Mouse (Mus musculus): ENCODE results near the gene Gm8362. TPM values are rescaled to one million over a fixed set of nuclear protein-coding genes. Genes with fewer than 3 reads are reported as not detected.
"Not testable (repeated sequence)": the region's sequence is repeated elsewhere in the genome, so short reads cannot be mapped to it uniquely, and the experiment has no call there.

Gene Gm8362
- not detected for total RNA-seq (2021)
- long read RNA-seq, experiment 1: 0 reads
- long read RNA-seq, experiment 2: 0 reads

DNA sequence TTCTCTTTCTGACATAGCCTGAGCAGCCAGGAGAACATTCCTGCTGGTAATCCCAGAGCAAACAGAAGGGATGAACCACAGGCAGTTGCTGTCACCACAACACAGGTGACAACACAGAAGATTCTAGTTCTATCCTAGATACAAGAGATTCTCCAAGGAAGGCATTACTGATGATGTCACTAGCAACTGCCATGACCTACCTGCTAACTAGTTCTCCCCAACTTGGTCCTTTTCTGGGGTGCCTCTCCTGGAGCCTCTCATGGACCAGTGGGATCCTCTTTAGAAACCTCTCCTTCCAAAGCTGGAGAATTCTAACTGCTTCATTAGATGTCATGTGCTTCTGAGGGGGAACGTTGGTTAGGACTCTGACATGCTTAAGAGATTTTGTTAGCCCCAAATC lies at the start of gene Gm8362:
Gene Gm8362 (minus strand): TSS at position 101 of the 400 bp plus-strand sequence.
- DNase-seq: not testable (repeated sequence)

DNA sequence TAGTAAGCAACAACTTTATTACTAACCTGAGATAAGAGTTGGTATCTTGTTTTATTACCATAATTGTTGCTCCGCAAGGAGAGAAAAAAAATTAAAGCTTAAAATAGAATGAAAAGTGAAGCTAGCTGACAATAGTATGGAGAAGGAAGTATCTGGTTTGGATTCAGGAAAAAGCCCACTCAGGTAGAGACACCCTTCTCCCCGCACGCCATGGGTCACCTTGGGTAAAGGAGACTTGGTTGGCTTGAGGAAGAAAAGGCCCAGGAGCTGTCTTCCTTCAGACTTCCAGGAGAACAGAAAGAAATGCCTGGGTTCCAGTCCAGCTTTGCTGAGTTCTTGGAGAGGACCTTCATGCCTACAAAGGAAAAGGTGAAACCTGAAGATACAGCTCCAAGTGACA lies 49.1 kb upstream of the Gm8362 start:
- DNase-seq: not testable (repeated sequence)

DNA sequence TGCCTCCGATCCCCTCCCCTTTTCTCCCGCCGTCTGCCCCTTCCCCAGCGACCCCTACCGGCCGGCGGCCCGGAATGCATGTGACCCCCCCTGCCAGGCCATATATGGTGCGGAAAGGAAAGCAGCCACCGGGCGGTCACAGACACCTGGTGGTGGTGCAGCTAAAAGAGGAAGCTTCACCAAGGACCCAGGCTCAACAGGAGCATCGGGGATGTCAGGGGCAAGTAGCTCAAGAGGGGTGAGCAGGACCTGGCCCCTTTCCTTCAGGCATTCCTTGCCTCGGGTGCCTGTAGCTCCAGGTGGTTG lies 17.0 kb downstream of the Gm8362 start:
- peak in 1 of 2 experiments; percentile 0 for DNase-seq

DNA sequence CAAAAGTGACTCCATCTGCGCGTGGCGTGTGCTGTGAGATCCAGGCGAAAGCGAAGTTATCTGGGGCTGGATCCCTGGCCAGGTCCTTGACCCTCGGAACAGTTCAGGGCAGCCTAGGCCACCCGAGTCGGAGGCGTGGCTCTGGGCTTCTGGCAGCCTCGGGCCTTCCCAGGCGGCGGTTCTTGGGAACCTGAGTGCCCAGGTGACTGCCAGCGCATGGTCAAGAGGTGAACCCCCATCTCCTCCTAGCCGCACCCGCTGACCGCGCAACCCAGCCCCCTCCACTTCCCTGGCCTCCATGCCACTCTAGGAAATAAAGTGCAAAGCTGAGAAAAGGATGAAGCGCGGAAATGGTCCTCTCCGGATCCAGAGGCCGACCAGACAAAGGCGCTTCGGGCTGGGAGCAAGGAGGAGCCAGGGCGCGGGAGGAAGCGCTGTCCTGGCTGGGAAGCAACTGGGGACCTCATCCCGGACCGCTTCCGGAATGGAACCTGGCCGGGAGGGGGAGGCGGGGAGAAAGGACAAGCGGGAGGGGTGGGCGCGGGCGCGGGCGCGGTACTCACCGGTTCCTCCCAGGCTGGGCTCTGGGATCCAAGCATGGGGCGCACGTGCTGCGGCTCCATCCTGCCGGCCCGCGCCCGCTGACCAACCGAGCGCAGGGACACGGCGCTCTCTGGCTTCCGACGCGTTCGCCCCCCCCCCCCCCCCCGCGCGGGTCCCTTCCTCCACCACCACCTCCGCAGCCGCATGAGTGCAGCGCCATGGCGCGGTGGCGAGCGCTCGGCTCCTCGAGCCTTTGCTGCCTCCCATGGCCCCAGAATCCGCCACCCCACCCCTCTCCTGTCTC lies 17.6 kb downstream of the Gm8362 start:
- DNase-seq: peak in 1 of 2 experiments; percentile 6

DNA sequence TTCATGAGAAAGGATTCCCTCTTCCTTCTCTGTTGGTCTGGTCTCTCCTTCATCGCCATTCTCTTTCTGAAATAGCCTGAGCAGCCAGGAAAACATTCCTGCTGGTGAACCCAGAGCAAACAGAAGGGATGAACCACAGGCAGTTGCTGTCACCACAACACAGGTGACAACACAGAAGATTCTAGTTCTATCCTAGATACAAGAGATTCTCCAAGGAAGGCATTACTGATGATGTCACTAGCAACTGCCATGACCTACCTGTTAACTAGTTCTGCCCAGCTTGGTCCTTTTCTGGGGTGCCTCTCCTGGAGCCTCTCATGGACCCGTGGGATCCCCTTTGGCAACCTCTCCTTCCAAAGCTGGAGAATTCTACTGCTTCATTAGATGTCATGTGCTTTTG lies 32.0 kb downstream of the Gm8362 start, which contains the start of gene Gm3636:
Gene Gm3636 (minus strand): TSS at position 101 of the 400 bp plus-strand sequence.
- DNase-seq: not testable (repeated sequence)

DNA sequence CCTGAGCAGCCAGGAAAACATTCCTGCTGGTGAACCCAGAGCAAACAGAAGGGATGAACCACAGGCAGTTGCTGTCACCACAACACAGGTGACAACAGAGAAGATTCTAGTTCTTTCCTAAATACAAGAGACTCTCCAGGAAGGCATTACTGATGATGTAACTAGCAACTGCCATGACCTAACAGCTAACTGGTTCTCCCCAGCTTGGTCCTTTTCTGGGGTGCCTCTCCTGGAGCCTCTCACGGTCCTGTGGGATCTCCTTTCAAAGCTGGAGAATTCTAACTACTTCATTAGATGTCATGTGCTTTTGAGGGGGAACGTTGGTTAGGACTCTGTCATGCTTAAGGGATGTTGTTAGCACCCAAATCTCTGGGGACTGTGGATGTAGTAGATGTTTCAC lies 54.1 kb downstream of the Gm8362 start, which contains the start of gene Gm8050:
Gene Gm8050 (minus strand): TSS at position 101 of the 400 bp plus-strand sequence.
- not testable (repeated sequence) for DNase-seq

Other genes with a start within 250 kb of the Gm8362 start
- gene Gm8356, start 237.1 kb downstream of the Gm8362 start, total RNA-seq (2021): not detected
- under 1 TPM in 1 of 2 experiments, not detected in 1; 0.30 TPM for gene Gm3629, start 183.8 kb downstream of the Gm8362 start, total RNA-seq (2021)
- not detected for gene Gm3460, start 152.0 kb downstream of the Gm8362 start, total RNA-seq (2021)
- gene Gm10251, start 90.2 kb downstream of the Gm8362 start, total RNA-seq (2021): not detected
- gene Gm8050, start 54.2 kb downstream of the Gm8362 start, total RNA-seq (2021): not detected
- under 1 TPM in 1 of 2 experiments, not detected in 1; 0.20 TPM for gene Gm3636, start 32.1 kb downstream of the Gm8362 start, total RNA-seq (2021)
- not detected for gene Gm3642, start 65.9 kb upstream of the Gm8362 start, total RNA-seq (2021)
- gene Gm3667, start 115.6 kb upstream of the Gm8362 start, total RNA-seq (2021): not detected
- gene Gm6356, start 199.4 kb upstream of the Gm8362 start, total RNA-seq (2021): not detected